Mouse (Mus musculus) embryonic facial prominence, embryonic 12.5 days (tissue): ENCODE measurements around the gene Plod1. TPM values are rescaled to one million over a fixed set of nuclear protein-coding genes. Genes with fewer than 3 reads are reported as not detected.

Experiments used
- ATAC-seq: fragments of 200-750 bp; cut with Nextera tagmentation; 2 replicates; pipeline ENCODE4 v1.8.0; 2017; ENCODE audit not compliant: insufficient number of reproducible peaks, insufficient read depth, low FRiP score, low TSS enrichment
- H3K27ac ChIP-seq: fragments of 300-500 bp; sonication (generic); 2 replicates; pipeline ENCODE4 v1.5.1; 2016; ENCODE audit warnings: mild to moderate bottlenecking
- H3K27me3 ChIP-seq: fragments of 300-500 bp; sonication (generic); 2 replicates; pipeline ENCODE4 v1.6.1; 2016; ENCODE audit warnings: mild to moderate bottlenecking, moderate library complexity
- H3K36me3 ChIP-seq: fragments of 300-500 bp; sonication (generic); 2 replicates; pipeline ENCODE4 v1.6.1; 2016; ENCODE audit warnings: mild to moderate bottlenecking
- H3K4me1 ChIP-seq: fragments of 300-500 bp; sonication (generic); 2 replicates; pipeline ENCODE4 v1.6.1; 2016
- H3K4me2 ChIP-seq: fragments of 300-500 bp; sonication (generic); replicated peaks from 2 replicates; pipeline ENCODE4 v1.6.1; 2016; ENCODE audit warnings: mild to moderate bottlenecking, moderate library complexity
- H3K4me3 ChIP-seq: fragments of 300-500 bp; sonication (generic); 2 replicates; pipeline ENCODE4 v1.5.1; 2016; ENCODE audit warnings: mild to moderate bottlenecking
- H3K9ac ChIP-seq: fragments of 300-500 bp; sonication (generic); 2 replicates; pipeline ENCODE4 v1.6.1; 2016; ENCODE audit warnings: mild to moderate bottlenecking, moderate library complexity
- H3K9me3 ChIP-seq: fragments of 300-500 bp; sonication (generic); 2 replicates; pipeline ENCODE4 v1.6.1; 2016; ENCODE audit warnings: mild to moderate bottlenecking, moderate library complexity
- WGBS: fragments of 180-500 bp; shearing (Covaris S2); methylation state at CpG from one replicate; pipeline ENCODE4 v1.1.7; 2016; 5-methylcytosine and 5-hydroxymethylcytosine counted together
- polyA plus RNA-seq: library from polyadenylated mRNA; unstranded; fragments of >200 nt; fragmentation: Nextera tagmentation; extraction: Ambion mirVana; gene quantifications from 2 replicates; pipeline ENCODE4 v1.2.1, GENCODE M21; 2016

Gene Plod1
- polyA plus RNA-seq, 1 experiment from 2014 or later, result 52.9 TPM

GRCm38 (mm10) chr4:147937021-147937420, 454 bp upstream of the Plod1 start:
- 41% methylated on average over 3 of the region's 3 CpGs for WGBS
- ATAC-seq, result no peak
- H3K9ac ChIP-seq, result peak overlapping the region; percentile 79; the same call in 1 of the 2 replicates
- peaks cover 30% of the 10 kb centered on the region for H3K4me1 ChIP-seq
- peak overlapping the region; percentile 79 for H3K4me3 ChIP-seq
- no peaks in the 10 kb centered on the region for H3K9me3 ChIP-seq
- H3K4me2 ChIP-seq, result peak overlapping the region; percentile 79
- 0 out of 2 replicates have a peak, but pooled peaks cover 4% of the 10 kb centered on the region for H3K36me3 ChIP-seq
- H3K27ac ChIP-seq, result peak overlapping the region; percentile 81; the same call in 1 of the 2 replicates
- H3K27me3 ChIP-seq, result no peaks in the 10 kb centered on the region

- H3K27ac ChIP-seq, result no peak overlapping the region
- WGBS, result 20% methylated on average over 9 of the region's 9 CpGs
- no peaks in the 10 kb centered on the region for H3K9me3 ChIP-seq
- no peak for ATAC-seq
- peak overlapping the region; percentile 79 for H3K4me2 ChIP-seq
- peak overlapping the region; percentile 79 for H3K4me3 ChIP-seq
- H3K36me3 ChIP-seq, result peaks cover 11% of the 10 kb centered on the region; the same call in 1 of the 2 replicates
- H3K9ac ChIP-seq, result peak overlapping the region; percentile 79
- no peaks in the 10 kb centered on the region for H3K27me3 ChIP-seq
- peaks cover 22% of the 10 kb centered on the region for H3K4me1 ChIP-seq
These were observed 663 bp downstream of the Plod1 start for GRCm38 (mm10) chr4:147935904-147936303.

- H3K9me3 ChIP-seq, result no peaks in the 10 kb centered on the region
- H3K4me1 ChIP-seq, result peaks cover 22% of the 10 kb centered on the region
- H3K27me3 ChIP-seq, result no peaks in the 10 kb centered on the region
- no peak overlapping the region; the same call in 1 of the 2 replicates for H3K27ac ChIP-seq
- H3K9ac ChIP-seq, result no peak overlapping the region
- H3K4me2 ChIP-seq, result no peak overlapping the region
- H3K4me3 ChIP-seq, result no peak overlapping the region
- ATAC-seq, result no peak
- peaks cover 23% of the 10 kb centered on the region for H3K36me3 ChIP-seq
- WGBS, result 74% methylated on average over 4 of the region's 4 CpGs
These were observed 2.0 kb downstream of the Plod1 start for GRCm38 (mm10) chr4:147934611-147935010.

DNA sequence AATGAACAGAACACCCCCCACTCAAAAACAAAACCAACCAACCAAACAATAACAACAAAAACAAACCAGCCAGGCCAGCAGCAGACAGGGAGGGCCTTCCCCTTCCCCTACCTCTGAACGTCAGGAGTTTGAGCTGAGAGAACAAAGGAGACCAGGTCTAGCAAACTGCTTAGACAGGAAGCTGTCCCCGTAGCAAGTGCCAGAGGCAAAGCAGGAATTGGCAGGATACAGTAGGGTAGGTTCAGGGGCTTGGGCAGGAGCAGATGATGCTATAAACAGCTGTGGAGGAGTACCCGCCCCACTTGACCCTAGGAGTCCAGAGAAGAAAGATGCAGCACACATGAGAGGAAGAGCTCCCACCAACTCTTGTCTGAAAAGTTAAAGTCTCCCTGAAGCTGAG, 2.4 kb downstream of the Plod1 start:
- no peak overlapping the region; the same call in 1 of the 2 replicates for H3K27ac ChIP-seq

DNA sequence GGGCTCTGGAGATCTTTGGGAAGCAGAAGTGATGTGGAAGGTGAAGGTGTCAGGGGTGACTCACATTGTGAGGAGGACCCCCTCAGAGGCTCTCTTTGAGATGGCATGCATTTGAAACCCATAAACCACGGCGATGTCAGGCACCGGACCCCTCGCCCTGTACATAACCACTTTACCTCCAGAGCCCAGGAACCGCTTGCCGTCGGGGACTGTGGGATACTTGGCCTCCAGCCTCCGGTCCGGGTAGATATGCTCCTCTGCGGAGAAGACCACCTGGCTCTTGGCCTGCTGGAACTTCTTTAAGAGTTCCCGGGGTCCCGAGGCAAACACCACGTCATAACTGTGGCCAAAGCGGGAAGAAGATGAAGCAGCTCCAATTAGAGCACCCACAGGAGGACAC, 5.6 kb downstream of the Plod1 start:
- H3K36me3 ChIP-seq, result peaks cover 29% of the 10 kb centered on the region
- H3K27me3 ChIP-seq, result no peaks in the 10 kb centered on the region
- ATAC-seq, result no peak
- no peak overlapping the region for H3K4me3 ChIP-seq
- H3K27ac ChIP-seq, result no peak overlapping the region
- H3K4me1 ChIP-seq, result 0 out of 2 replicates have a peak, but pooled peaks cover 12% of the 10 kb centered on the region
- H3K4me2 ChIP-seq, result no peak overlapping the region
- no peaks in the 10 kb centered on the region for H3K9me3 ChIP-seq
- 95% methylated on average over 14 of the region's 14 CpGs for WGBS
- H3K9ac ChIP-seq, result no peak overlapping the region

More for the DNA sequence above, 2.4 kb downstream of the Plod1 start:
- H3K4me2 ChIP-seq, result no peak overlapping the region
- H3K4me1 ChIP-seq, result peaks cover 22% of the 10 kb centered on the region
- H3K9ac ChIP-seq, result no peak overlapping the region
- no peak overlapping the region for H3K4me3 ChIP-seq
- H3K9me3 ChIP-seq, result no peaks in the 10 kb centered on the region
- 37% methylated on average over 3 of the region's 3 CpGs for WGBS
- ATAC-seq, result no peak
- H3K27me3 ChIP-seq, result no peaks in the 10 kb centered on the region
- H3K36me3 ChIP-seq, result peaks cover 27% of the 10 kb centered on the region

DNA sequence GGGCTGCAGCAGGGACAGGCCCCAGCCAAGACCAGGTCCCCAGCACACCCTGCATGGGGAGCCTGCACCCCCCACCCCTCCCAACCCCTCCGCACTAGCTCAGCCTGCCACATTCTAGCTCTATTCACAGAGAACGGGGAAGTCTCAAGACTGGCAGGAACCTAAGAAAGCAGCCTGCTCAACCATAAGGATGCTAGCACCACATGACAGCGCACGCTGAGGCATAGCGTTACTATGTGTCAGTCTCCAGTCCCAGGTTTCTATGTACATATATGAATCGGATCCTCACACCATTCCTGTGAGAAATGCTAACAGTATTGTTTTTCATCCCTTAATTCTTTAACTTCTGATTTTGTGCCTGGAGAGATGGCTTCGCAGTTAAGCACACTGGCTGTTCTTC, 8.0 kb downstream of the Plod1 start:
- H3K4me3 ChIP-seq, result no peak overlapping the region
- 73% methylated on average over 7 of the region's 7 CpGs for WGBS
- ATAC-seq, result no peak
- no peaks in the 10 kb centered on the region for H3K9me3 ChIP-seq
- no peak overlapping the region for H3K4me2 ChIP-seq
- H3K27me3 ChIP-seq, result no peaks in the 10 kb centered on the region
- H3K4me1 ChIP-seq, result 0 out of 2 replicates have a peak, but pooled peaks cover 9% of the 10 kb centered on the region
- no peak overlapping the region for H3K9ac ChIP-seq
- H3K36me3 ChIP-seq, result peaks cover 51% of the 10 kb centered on the region
- H3K27ac ChIP-seq, result no peak overlapping the region

GRCm38 (mm10) chr4:147928136-147928535, 8.4 kb downstream of the Plod1 start:
- Histone ChIP-seq H3K36me3 (peaks cover 55% of the 10 kb centered on the region), H3K9ac (no peak overlapping the region)

DNA sequence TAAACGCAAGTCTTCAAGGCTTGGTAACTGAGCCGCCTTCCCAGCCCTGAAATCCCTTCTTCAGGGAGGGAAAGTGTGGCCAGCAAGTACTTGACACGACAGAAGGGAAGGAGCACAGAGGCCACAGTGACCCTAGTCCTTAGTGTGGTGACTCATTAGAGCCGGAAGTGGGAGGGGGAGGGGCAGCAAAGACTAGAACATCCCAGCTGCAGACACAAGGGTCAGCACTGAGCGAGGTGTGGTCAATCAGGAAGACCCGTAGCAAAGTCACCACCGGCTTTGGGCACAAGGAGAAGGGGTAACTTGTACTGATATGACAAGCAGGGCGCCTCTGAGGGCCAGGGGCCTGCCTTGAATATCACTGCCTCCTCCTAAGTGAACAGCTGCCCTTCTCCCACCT, 8.9 kb downstream of the Plod1 start:
- no peak overlapping the region for H3K4me2 ChIP-seq
- H3K27ac ChIP-seq, result no peak overlapping the region
- H3K4me3 ChIP-seq, result no peak overlapping the region
- H3K9ac ChIP-seq, result no peak overlapping the region
- H3K27me3 ChIP-seq, result no peaks in the 10 kb centered on the region
- peaks cover 59% of the 10 kb centered on the region for H3K36me3 ChIP-seq
- 31% methylated on average over 8 of the region's 8 CpGs for WGBS
- ATAC-seq, result no peak
- H3K4me1 ChIP-seq, result 0 out of 2 replicates have a peak, but pooled peaks cover 3% of the 10 kb centered on the region
- H3K9me3 ChIP-seq, result no peaks in the 10 kb centered on the region

More at GRCm38 (mm10) chr4:147928136-147928535, 8.4 kb downstream of the Plod1 start:
- H3K27me3 ChIP-seq, result no peaks in the 10 kb centered on the region
- 0 out of 2 replicates have a peak, but pooled peaks cover 5% of the 10 kb centered on the region for H3K4me1 ChIP-seq
- no peak overlapping the region for H3K4me3 ChIP-seq
- WGBS, result 12% methylated on average over 9 of the region's 9 CpGs
- H3K4me2 ChIP-seq, result no peak overlapping the region
- no peak for ATAC-seq
- H3K27ac ChIP-seq, result no peak overlapping the region
- no peaks in the 10 kb centered on the region for H3K9me3 ChIP-seq

- H3K36me3 ChIP-seq, result peaks cover 60% of the 10 kb centered on the region
- H3K9ac ChIP-seq, result no peak overlapping the region
- no peaks in the 10 kb centered on the region for H3K27me3 ChIP-seq
- ATAC-seq, result no peak
- H3K4me2 ChIP-seq, result no peak overlapping the region
- H3K4me1 ChIP-seq, result no peaks in the 10 kb centered on the region
- no peak overlapping the region for H3K27ac ChIP-seq
- 76% methylated on average over 11 of the region's 11 CpGs for WGBS
- H3K9me3 ChIP-seq, result no peaks in the 10 kb centered on the region
- no peak overlapping the region for H3K4me3 ChIP-seq
These were observed 14.2 kb downstream of the Plod1 start for GRCm38 (mm10) chr4:147922341-147922740.

- no peak for ATAC-seq
- Histone ChIP-seq H3K4me2 (no peak overlapping the region), H3K27ac (no peak overlapping the region), H3K9ac (no peak overlapping the region), H3K36me3 (peaks cover 66% of the 10 kb centered on the region), H3K9me3 (no peaks in the 10 kb centered on the region), H3K27me3 (no peaks in the 10 kb centered on the region), H3K4me3 (no peak overlapping the region), H3K4me1 (no peaks in the 10 kb centered on the region)
- 40% methylated on average over 10 of the region's 10 CpGs for WGBS
These were observed 15.6 kb downstream of the Plod1 start for GRCm38 (mm10) chr4:147920973-147921372.

- H3K36me3 ChIP-seq, result peaks cover 58% of the 10 kb centered on the region
- 61% methylated on average over 7 of the region's 7 CpGs for WGBS
These were observed 18.0 kb downstream of the Plod1 start for GRCm38 (mm10) chr4:147918459-147919121.

DNA sequence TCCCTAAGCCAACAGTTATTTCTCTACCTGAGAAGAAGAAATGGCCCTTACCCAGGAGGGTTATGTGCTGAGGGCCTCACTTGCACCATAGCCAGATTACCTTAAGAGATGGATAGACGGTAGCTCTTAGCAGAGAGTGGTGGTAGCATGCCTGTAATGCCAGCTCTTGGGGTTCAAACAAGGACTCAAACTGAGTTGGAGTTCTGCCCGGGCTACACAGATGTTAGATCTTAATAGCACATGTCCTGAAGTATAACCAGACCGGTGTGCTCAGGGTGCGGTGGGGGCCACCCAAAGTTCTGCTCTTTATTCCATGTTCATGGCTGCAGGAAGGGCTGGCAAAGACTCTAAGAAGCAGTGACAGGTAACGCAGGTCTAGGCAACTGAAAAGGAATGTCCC, 27.1 kb downstream of the Plod1 start:
- H3K27me3 ChIP-seq, result no peaks in the 10 kb centered on the region
- 0 out of 2 replicates have a peak, but pooled peaks cover 4% of the 10 kb centered on the region for H3K4me1 ChIP-seq
- H3K36me3 ChIP-seq, result peaks cover 17% of the 10 kb centered on the region; the same call in 1 of the 2 replicates
- no peak overlapping the region for H3K4me3 ChIP-seq
- no peak for ATAC-seq
- H3K4me2 ChIP-seq, result no peak overlapping the region
- WGBS, result 92% methylated on average over 5 of the region's 5 CpGs
- no peaks in the 10 kb centered on the region for H3K9me3 ChIP-seq
- no peak overlapping the region for H3K27ac ChIP-seq
- no peak overlapping the region for H3K9ac ChIP-seq

More at GRCm38 (mm10) chr4:147918459-147919121, 18.0 kb downstream of the Plod1 start:
- Histone ChIP-seq H3K9ac (no peak overlapping the region), H3K9me3 (no peaks in the 10 kb centered on the region), H3K27ac (no peak overlapping the region), H3K27me3 (no peaks in the 10 kb centered on the region), H3K4me3 (no peak overlapping the region), H3K4me2 (no peak overlapping the region), H3K4me1 (no peaks in the 10 kb centered on the region)
- no peak; the same call in 1 of the 2 replicates for ATAC-seq
